Mouse (Mus musculus) small intestine, adult 2 months (tissue): Measurements from ENCODE around the gene March6.

Experiments used
- CTCF ChIP-seq: fragments of 200-500 bp; IDR thresholded peaks from 2 replicates; pipeline ENCODE4 v1.5.1; 2012; ENCODE audit warnings: low read depth, mild to moderate bottlenecking, control low read depth, inconsistent platforms, low read length, moderate library complexity, mixed read lengths; ENCODE audit not compliant: insufficient replicate concordance, insufficient read length; ENCODE audit errors: extremely low read depth
- POLR2A ChIP-seq: fragments of 200-500 bp; IDR thresholded peaks from 2 replicates; pipeline ENCODE4 v1.6.1; 2012; ENCODE audit warnings: low read depth, mild to moderate bottlenecking, control low read depth, inconsistent platforms, low read length, moderate library complexity

- TF ChIP-seq CTCF (no peak), POLR2A (no peak)
These were observed 100.8 kb downstream of the March6 start for GRCm38 (mm10) chr15:31430014-31430413.
